Mouse (Mus musculus) heart, adult 2 months (tissue): ENCODE measurements around the gene Rpl27.

Experiments used
- CTCF ChIP-seq: fragments of 200-600 bp; IDR thresholded peaks from 2 replicates; pipeline ENCODE4 v1.8.1; 2022; ENCODE audit warnings: antibody characterized with exemption, mild to moderate bottlenecking, moderate library complexity
- EP300 ChIP-seq: fragments of 200-500 bp; IDR thresholded peaks from 2 replicates; pipeline ENCODE4 v1.6.1; 2011; ENCODE audit warnings: low read depth, low read length, control low read depth; ENCODE audit not compliant: insufficient read depth
- POLR2A ChIP-seq: fragments of 200-500 bp; IDR thresholded peaks from 2 replicates; pipeline ENCODE4 v1.6.1; 2011; ENCODE audit warnings: mild to moderate bottlenecking, low read depth, low read length, control low read depth; ENCODE audit not compliant: insufficient read depth

DNA sequence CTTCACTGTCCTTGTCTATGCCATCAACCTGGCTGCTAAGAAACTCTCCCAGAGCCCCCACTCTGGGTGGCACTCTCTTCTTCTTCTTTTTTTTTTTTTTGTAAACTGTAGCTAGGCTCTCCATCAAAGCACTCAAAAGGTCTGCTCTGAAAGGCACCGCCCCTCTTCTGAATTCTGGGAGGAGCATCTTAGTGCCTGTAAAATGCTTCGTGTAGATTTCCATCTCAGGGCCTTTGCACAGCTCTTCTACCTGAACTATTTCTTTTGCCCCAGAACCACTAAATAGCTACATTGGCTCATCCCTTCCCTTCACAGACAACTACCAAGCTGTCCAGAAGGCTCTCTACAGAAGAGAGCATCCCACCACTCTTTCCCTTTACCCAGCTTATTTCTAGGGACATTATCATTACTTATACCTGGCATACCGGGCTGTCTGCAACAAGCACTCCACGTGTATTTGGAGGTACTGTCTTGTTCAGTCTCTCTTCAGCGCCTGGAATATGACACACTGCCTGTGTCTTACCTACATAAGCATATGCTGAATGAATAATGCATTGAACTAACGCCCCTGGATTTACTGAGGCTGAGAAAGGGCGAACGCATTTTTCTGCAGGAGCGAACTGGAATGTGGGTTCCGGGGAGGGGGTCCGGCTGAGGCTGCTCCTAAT is 25.5 kb upstream of the Rpl27 start:
- TF ChIP-seq EP300 (no peak), CTCF (no peak), POLR2A (no peak)
